Mouse (Mus musculus) right cerebral cortex, postnatal 10 days (tissue): Measurements from ENCODE around the gene Calr4.

ENCODE experiments used
- DNase-seq, 2 experiments: peaks; one replicate each; pipeline ENCODE4 v3.0.0; 2021; ENCODE audit warnings: low spot score in 2 of 2

Calr4 gene

DNA sequence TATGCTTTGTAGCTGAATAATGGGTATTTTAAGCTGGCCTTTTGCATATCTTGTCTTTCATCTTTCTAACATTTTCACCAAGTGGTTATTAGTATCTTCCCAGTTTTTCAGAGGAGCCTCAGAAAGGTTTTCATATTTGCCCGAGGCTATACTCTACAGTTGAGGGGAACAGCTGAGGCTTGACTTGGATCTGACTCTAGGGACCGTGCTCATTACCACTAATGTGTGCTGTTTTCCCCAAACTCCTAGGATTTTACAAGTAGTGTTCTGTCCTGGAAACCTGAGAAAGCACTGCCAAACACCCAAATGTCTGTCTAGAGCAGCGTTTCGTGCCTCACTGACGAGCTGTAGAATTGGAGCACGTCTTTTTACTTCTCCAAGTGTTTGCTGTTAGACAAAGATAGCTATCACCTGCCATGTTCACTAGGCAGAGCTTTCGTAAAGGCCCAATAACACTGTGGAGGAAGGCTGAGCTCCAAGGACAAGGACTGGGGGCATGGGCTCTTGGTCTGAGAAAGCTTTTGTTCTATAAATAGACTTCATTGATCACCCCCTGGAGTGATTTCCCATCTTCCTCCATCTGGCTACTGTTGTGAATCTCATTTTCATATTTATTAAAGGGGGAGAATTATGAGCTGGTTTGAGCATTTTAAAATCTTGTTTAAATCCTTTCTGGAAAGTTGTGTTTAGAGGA, 2.0 kb downstream of the Calr4 start:
- DNase-seq = no peak

GRCm38 (mm10) chr4:109238428-109239268, 4.4 kb downstream of the Calr4 start:
- peak; percentile 40 to 48 for DNase-seq

DNA sequence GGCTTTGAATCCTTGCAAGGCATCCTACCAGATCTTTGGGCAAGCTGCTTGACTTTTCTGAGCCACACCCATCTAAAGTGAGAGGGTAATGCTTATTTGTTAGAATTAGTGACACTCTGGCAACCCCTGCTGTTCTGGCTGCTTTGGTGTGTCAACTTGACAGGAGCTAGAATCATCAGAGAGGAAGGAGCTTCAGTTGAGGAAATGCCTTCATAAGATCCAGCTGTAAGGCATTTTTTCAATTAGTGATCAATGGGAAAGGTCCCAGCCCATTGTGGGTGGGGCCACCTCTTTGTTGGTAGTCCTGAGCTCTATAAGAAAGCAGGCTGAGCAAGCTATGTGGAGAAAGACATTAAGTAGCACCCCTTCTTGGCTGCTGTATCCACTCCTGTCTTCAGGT, 6.9 kb downstream of the Calr4 start:
- no peak for DNase-seq

- DNase-seq = peak in 1 of 2 experiments; percentile 35
Observed at GRCm38 (mm10) chr4:109241934-109242333, 7.6 kb downstream of the Calr4 start.

DNA sequence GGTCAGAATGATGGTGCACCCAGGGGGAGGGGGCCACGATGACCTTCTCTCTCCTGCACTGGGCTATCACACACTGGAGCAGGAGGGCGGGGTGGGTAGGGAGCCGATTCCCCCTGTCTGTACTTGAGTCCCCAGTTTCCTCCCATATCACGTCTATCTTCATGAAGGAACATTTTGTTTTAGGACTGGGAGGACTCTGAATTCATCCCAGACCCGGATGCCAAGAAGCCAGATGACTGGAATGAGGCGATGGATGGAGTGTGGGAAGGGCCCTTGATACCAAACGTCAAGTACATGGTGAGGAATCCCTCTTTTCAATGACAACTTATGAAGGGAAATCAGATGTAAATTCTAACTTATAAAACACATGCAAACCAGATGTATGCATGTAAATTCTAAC, 10.2 kb downstream of the Calr4 start:
- DNase-seq = no peak

GRCm38 (mm10) chr4:109245016-109245620, 10.8 kb downstream of the Calr4 start:
- DNase-seq = no peak

GRCm38 (mm10) chr4:109251605-109252004, 17.3 kb downstream of the Calr4 start:
- DNase-seq = peak in 1 of 2 experiments; percentile 26

DNA sequence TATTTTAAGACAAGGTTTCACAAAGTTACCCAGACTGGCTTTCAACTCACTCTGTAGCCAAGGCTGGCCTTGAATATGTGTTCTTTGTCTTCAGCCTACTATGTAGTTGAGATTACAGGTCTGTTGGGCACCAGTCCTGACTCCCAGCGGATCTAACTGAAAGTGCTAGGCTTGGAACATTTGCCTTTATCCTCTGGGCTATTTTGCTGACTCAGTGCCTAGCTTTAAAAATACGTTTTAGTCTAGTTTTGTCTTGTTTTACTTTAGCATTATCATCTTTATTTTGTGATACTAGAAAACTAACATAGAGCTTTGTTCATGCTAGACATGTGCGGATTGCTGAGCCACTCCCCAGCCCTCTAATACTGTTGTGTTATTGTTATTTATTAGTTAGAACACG, 17.9 kb downstream of the Calr4 start:
- DNase-seq = no peak

DNA sequence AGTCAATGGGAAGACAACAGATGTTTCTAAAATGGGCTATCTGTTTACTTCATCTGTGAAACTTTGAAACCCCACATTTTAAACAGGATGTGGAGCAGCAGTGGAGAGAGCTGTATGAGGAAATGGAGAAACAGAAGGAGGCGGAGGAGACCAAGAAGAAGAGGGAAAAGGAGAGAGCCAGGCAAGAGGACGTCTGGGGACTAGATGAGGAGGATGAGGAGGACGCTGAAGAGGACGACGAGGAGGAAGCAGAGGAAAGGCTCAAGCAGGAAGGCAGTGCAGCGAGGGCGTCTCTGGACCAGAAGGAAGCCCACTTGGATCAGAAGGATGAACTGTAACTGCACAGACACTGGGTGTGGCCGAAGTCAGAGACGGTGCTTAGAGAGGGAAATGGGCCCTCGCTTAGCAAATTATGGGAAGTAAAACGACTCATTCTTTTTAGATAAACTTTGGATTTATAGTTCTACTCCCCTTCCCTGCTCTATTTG, 19.4 kb downstream of the Calr4 start:
- no peak for DNase-seq

- DNase-seq = no peak
Observed at GRCm38 (mm10) chr4:109254511-109254910, 20.2 kb downstream of the Calr4 start.

GRCm38 (mm10) chr4:109255321-109255720, 21.0 kb downstream of the Calr4 start:
- no peak for DNase-seq

DNA sequence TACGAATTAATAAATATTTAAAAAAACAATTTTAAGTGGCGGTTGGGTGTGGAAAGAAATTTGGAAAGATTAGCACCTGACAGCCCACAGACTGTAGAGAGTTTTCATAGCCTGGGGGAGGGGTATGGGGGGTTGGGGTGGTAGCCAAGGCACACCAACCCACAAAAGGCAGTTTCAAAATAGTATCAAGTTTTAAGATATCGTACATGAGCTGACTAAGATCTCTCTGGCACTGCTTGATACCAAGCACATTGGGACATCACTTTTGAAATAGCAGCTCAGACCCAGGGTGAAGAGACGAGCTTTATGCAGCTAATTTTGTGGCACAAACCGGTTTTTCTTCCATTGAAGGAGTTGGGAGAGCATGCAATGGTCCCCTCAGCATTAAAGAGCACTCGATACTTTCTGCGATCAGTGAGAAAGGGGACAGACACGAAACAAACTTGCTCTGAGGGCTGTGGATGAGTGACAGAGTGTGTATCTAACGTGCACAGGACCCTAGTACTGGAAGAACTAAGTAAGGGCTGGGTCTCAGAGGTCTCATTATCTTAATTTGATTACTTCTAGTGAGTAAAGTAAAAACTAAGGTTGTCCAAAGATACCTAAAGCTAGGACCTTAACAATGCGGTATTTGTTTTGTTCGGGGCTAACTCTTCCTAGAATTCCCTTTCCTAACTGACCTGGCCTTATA, 21.6 kb downstream of the Calr4 start:
- DNase-seq = no peak

DNA sequence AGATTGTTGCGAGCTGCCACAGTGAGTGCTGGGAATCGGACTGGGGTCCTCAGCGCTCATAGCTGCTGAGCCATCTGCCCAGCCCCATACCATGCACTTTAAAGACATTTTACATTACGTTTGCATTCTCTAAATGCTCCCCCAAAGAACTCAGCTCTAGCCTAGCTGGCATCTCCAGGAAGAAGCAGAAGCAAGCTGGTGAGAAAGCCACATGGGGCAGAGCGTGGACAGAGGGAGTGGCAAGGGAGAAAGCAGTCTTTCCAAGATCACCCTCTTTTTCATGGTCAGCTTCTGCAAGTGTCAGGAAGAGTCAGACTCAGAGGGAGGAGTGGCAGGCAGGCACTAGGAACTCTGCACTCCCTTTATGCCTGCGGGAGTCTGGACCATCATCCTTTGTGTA, 22.5 kb downstream of the Calr4 start:
- DNase-seq = no peak

DNA sequence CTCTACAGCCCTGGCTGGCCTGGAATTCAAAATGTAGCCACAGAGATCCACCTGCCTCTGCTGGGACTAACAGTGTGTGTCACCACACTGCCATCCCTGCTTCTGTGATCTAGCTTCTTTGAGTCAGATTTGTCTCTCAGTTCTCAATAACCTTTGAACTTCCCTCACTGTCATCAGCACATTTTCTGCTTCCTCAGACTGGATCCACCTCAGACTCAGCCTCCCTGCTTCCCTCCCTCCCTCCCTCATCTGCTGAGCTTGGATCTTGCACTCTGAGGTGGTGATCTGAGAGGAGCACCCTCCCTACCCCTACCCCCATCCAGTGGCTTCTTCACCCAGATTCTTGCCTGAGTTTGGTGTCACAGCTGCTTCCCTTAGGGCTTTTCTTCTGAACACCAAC, 23.4 kb downstream of the Calr4 start:
- DNase-seq = no peak

- no peak for DNase-seq
Observed at GRCm38 (mm10) chr4:109262068-109262467, 27.8 kb downstream of the Calr4 start.

GRCm38 (mm10) chr4:109266056-109266455, 31.8 kb downstream of the Calr4 start:
- no peak for DNase-seq

- no peak for DNase-seq
Observed at GRCm38 (mm10) chr4:109266744-109267143, 32.5 kb downstream of the Calr4 start.

- no peak for DNase-seq
Observed at GRCm38 (mm10) chr4:109267452-109267851, 33.2 kb downstream of the Calr4 start.

DNA sequence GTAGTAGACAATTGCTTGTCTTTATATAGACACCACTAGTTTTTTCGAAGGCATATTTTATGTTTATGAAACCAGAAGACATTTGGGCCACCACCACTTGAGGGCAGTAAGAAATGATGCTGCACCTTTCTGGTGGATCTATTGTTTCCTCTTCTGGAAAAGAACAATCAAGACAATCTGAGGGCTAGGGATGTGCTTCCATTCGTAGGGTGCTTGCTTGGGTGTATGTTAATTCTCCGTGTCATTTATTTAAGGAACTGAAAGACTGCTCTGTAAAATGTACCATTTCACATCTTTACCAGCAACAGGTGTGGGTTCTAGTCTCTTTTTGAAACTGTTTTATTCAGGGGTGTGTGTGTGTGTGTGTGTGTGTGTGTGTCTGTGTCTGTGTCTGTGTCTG, 34.6 kb downstream of the Calr4 start:
- no peak for DNase-seq

DNA sequence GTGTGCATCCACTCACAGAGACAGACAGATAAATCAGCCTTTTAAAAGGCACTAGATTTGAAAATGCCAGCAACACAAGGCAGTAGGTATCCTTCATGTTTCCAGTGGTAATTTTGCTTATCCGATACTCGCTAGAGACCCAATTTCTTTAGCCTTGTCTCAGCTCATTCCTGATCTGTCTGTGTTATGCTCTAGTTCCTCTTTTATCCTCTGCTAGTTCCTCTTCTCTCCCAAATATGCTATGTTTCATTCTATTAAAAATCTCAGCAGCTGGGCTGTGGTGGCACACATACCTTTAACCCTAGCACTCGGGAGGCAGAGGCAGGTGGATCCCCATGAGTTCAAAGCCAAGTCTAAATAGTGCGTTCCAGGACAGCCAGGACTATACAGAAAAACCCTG, 37.5 kb downstream of the Calr4 start:
- no peak for DNase-seq

DNA sequence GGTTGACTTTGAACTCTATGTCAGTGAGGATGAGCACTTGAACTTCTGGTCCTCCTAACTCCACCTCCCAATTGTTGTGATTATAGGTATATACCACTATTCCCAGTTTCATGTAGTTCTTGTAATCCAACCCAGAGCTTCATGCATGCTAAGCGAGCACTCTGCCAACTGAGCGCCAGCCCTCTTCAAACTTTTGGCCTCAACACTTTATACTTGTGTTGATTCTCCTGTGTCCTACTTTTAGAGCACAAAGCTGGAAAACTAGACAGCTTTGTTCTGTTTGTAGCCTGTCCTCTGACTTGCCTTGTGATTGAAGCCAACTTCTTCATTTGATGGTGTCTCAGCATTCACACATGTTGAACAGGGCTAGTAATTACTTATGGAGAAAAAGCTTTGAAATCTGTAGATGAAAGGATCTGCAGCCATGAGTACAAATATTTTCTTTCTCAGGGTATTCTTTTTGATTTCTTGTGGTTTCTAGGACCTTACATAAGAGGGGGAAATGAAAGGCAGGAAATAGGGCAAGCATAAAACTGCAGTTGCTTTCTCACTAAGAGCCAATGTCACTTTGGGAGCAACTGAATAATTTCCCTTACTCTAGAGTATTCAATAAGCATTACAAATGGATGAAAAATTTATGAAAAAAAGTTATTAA, 39.4 kb downstream of the Calr4 start:
- DNase-seq = peak in 1 of 2 experiments; percentile 32
